Mouse (Mus musculus): ENCODE data around the gene Ehd1.
"Not testable (repeated sequence)": the region's sequence is repeated elsewhere in the genome, so short reads cannot be mapped to it uniquely, and the experiment has no call there.

The Ehd1 gene

DNA sequence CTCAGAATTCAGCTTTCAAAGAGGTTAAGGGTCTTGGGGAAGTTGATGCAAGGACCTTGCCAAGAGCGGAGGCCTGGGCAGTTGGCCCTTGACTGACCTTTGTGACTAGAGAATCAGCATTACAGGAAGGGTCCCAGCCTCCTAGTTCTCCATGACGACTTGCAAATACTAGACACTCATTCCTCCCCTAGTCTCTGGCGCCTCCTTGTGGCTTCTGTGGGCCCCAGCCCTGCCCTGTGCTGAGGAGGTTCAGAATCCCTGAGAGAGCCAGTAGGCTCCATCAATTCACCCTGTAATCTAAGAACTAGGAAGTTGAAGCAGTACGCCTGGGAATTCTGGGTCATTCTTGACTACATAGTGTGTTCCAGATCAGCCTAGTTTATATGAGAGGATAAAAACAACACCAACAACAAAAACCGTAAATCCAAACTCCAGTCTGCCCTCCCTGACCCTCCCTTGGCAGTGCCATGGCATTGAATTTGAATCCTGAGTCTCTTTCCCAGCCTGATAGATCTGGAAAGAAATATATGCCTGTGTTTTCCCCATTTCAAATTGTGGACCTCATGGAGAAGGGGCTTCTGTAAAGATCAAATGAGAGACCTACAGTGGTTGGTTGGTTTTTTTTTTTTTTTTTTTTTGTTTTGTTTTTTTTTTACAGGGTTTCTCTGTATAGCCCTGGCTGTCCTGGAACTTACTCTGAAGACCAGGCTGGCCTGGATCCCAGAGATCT is 28.4 kb downstream of the Ehd1 start:
- peak; percentile 92 for DNase-seq

DNA sequence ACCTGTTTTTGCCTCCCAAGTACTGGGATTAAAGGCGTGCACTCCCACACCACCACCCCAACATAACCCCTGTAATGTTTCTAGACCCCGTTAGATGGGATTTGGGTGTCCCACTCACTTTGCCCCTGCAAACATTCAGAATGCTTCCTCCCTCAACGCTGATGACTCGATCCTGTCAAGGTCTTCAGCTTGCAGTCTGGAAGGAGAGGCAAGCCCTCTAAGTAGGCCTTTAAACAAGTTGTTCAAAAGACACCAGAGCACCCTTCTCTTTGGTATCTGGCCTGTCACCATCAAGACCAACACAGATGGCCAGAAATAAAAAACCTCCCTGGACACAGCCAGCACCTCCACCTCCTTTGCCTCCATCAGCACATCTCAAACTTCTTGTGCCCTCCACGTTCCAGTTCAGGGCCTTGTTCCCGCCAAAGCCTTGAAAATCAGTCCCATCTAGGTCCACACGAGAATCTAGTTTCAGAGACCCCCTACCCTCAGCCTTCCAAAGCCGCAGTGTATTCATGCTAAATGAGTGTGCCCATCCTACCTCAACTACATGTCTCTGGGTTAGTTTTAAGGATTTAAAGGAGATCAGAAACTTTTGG is 29.1 kb downstream of the Ehd1 start:
- DNase-seq = no peak

DNA sequence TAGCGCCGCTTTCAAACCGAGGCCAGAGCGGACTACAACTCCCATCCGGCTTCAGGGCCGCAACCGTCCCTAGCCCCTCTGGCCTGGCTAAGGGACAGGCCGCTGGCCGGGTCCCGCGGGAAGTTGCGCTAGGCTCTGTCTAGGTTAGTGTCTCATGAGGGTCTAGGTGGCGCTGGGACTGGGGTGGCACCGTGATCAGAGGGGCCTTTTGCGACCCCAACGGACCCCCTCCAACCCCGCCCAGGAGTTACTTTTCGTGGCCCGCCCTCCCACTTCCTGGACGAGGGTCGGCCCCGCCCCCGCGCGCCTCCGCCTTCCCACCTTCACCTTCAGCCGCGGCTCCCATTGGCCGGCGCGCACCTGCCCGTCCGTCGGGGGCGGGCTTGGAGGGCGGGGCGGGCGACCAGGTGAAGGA is 29.6 kb downstream of the Ehd1 start, which contains the start of gene Cdc42bpg:
TSS of gene Cdc42bpg (plus strand) at position 320 of the 415 bp plus-strand sequence.
- peak; percentile 95 for DNase-seq

DNA sequence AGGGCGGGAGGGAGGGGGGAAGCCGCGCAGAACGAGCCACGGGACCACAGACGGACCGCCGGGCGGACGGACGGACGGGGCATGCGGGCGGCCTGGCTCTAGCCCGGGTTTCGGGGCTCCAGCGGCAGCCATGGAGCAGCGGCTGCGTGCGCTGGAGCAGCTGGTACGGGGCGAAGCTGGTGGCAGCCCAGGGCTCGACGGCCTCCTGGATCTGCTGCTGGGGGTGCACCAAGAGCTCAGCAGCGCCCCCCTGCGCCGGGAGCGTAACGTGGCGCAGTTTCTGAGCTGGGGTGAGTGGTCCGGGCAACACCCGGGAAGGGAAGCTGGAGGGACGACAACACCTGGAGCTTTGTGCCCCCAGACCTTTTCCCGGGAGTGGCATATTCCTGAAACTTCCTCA is 30.1 kb downstream of the Ehd1 start:
- peak; percentile 88 for DNase-seq

DNA sequence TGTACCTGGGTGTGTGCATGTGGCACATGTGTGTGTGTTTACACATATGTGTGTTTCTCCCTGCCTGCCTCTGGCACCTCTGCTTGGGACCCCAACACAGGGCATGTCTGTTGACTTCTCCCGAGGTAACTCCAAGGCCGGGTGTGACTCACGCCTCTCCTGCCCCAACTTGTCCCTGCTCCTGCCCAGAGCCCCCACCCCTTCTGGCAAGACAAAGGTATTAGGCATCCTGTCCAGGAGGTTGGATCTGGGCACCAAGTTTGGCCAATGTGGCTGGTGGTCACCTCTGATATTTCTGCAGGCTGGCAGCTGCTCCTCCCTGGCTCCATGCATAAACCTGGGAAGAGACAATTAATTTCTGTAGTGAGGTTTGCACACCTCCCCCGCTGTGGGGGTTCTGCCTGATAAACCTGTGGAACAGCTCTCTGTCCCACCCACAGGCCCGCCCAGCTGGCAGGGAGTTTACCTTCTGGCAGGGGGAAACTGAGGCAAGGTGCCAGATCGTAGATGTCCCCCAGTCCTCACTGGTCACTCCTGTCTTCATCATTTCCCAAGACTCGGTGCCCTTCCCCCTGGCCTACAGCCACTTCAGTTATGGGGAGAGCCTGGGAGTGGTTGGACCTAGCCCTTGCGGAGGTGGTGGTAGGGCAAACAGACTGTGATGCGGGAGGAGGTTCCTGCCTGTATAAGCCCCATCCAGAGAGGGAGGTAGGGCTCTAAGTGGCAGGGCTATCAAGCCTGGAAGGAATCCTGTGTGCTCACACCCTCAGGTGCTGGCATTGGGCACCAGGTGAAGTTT is 31.4 kb downstream of the Ehd1 start:
- DNase-seq = peak; percentile 79

DNA sequence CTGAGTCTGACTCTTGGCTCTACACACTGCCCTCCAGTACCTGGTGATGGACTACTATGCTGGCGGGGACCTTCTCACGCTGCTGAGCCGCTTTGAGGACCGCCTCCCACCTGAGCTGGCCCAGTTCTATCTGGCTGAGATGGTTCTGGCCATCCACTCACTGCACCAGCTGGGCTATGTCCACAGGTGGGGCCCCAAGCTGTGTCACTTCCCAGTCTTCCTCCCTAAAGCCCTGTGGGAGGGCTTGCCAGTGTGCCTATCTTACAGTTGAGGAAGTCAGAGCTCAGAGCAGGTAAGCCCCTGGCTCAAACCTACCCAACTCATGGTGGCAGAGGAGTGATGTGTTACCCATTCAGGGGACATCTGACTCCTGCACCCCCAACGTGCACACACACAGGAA is 33.7 kb downstream of the Ehd1 start:
- DNase-seq = no peak

DNA sequence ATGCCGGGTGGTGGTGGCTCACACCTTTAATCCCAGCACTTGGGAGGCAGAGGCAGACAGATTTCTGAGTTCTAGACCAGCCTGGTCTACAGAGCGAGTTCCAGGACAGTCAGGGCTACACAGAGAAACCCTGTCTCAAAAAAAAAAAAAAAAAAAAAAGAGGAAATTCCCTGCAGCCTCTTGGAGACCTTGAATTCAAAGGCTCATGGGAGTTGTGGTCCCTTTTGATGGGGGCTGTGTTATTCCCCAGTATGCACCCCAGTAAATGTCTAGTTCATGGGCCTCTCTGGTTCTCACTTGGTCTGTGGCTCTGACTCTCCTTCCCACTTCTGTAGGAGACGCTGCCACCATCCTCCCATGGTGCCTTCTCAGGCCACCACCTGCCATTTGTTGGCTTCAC is 35.3 kb downstream of the Ehd1 start:
- not testable (repeated sequence) for DNase-seq

DNA sequence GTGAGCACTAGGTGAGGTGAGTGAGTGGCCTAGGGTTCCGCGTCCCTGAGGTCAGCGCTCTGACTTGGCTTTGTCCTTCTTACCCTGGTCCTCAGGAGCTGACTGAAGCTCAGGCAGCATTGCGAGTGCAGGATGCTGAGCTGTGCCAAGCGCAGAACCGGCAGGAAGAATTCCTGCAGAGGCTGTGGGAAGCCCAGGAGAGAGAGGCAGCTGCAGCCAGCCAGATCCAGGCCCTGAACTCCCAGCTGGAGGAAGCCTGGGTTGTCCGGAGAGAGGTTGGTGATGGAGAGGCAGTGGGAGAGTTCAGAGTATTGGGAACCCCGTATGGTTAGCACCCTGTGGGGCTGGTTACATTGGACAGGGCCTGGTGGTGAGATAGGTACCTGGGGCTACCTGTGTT is 37.3 kb downstream of the Ehd1 start:
- no peak for DNase-seq

DNA sequence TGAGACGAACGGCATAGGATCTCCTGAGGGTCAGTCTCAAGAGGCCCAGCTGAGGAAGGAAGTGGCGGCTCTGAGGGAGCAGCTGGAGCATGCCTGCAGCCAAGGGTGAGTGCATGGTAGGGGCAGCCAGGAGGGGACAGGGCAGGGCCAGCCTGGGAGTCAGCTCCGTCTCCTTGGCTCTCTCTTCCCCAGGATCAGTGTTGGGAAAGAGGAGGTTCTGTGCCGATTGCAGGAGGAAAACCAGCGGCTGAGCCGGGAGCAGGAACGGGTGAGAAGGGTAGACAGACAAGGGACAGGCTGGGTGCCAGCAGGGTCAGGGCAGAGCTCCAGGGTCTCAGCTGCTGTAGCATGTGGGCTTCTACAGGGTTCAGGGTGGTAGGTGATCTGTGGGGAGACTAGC is 38.0 kb downstream of the Ehd1 start:
- DNase-seq = no peak

DNA sequence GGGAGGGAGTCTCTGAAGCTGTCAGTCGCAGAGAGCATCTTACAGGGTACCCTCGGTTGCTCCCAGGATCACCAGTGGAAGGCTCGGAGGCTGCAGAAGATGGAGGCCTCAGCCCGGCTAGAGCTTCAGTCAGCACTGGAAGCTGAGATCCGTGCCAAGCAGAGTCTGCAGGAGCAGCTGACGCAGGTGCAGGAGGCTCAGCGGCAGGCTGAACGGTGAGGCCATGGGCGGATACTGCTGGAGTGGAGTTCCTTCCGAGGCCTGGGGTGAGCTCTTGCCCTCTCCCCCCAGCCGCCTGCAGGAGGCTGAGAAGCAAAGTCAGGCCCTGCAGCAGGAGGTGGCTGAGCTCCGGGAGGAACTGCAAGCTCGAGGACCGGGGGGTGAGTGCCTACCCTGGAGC is 39.0 kb downstream of the Ehd1 start:
- no peak for DNase-seq

DNA sequence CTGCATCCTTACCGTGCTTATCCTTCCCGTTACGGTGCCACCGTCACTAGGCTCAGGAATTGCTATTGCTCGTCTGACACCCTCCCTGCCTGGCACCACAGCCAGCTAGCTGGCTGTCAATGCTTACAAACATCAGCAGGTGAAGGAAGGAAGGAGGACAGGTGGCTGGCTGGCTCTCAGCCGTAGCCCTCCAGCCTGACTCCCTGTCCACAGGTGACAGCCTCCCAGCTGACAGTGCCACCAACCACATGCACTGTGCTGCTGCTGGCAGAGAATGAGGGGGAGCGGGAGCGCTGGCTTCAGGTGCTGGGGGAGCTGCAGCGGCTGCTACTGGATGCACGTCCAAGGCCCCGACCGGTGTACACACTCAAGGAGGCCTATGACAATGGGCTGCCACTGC is 41.6 kb downstream of the Ehd1 start:
- DNase-seq = no peak

DNA sequence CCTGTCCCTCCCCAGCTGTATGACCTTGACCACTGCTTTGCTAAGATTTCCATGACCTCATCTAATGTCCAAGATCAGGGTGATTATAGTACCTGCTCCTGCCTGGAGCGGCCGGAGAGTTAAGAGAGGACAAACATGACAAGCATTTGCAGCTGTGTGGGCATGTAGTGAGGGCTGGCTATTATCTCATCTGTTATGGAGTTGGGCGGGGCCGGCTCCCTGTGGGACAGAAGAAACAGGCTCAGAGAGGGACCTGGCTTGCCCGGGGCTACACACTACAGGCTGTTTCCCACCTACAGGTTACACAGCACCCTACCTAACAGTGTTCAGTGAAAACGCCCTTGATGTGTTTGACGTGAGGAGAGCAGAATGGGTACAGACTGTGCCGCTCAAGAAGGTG is 44.8 kb downstream of the Ehd1 start:
- no peak for DNase-seq

DNA sequence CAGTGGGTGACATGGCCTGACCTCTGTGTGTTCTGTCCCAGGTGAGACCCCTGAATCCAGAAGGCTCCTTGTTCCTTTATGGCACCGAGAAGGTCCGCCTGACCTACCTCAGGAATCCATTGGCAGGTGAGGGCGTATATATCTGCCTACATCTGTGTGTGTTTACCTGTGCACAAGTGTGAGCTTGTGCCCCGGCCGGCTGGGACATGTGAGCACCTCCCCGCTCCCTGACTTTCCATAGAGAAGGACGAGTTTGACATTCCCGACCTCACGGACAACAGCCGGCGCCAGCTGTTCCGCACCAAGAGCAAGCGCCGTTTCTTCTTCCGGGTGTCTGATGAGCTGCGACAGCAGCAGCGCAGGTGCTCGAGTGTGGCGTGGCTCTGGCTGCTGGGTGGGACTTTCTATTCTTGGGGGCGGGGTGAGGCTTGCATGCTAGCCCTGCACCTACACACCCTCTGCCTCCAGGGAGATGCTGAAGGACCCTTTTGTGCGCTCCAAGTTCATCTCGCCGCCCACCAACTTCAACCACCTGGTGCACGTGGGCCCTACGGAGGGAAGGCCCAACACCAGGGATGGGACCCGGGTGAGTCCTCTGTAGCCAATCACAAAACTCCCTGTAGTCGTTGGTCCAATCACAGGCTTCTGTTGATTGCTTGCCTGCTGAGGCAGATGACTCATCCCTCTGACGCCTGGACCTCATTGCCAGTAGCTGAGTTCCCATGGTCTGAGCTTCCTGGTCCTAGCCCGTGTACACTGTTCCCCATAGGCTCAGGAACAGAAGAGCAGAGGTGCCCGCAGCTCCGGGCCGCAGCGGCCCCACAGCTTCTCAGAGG is 45.5 kb downstream of the Ehd1 start:
- DNase-seq = peak; percentile 63

DNA sequence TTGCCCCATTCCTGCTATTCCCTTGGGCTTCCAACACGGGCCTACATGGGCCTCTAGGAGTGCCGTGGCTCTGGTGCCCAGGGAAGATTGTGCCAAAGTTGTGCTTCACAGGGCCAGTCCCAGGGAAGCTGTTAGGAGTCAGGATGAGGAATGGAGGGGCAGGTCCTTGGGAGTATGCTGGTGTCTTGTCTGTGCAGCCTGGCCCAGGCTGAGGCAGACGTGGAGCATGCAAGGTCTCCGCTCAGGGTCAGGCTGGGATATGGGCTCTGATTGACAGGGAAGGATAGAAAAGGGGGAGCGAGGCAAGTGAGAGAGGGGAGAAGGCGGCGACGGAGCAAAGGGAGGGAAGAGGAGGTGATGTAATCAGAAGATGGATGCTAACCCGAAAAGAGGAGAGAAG is 48.2 kb downstream of the Ehd1 start:
- DNase-seq = no peak

DNA sequence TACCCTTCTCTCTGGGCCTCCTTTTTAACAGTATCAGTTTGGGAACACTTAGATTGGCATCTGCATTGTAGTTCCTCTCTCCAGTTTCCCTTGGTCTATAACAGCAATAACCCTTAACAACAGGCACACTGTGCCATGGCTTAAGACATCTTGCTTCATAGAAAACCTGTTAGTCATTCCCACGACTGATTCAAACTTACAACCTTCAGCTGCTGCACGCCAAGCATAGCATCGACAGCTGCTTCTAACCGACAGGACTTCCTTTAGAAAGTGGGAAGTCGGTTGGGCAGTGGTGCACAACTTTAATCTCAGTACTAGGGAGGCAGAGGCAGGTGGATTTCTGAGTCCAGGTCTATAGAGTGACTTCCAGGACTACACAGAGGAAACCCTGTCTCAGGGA is 54.7 kb downstream of the Ehd1 start:
- no peak for DNase-seq

DNA sequence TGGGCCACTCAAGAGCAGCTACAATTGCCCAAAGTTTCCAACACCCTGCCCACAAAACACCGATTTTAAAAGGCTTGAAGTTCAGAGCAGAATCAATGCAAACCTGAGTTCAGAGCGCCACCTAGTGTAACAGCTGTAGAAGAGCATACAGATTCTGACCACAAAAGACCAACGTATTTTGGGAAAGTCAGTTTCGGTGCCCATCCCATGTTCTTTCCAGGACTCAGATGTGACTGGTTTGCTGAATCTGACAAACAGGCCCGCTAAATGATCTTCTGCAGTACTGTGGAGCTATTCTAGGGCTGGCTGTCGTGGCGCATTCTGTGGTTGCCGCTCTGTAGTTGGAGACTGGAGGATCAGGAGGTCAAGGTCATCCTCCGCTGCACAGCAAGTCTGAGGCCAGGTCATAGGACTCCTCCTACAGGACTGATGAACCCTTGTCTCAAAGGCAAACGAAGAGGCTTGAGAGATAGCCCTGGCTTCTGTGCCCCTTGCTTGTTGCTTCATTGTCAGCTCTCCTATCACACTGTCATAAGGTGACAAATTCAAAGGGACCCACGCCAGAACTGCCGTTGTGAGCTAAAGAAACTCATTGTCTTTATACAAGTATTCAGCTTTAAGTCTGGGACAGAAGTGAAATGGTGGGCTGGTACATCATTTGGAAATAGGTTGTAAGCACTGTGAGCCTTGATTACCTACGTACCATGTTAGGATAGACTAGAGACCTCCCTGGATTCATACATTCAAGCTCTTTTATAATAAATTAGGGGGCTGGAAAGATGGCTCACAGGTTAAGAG is 55.4 kb downstream of the Ehd1 start:
- DNase-seq = peak; percentile 62

DNA sequence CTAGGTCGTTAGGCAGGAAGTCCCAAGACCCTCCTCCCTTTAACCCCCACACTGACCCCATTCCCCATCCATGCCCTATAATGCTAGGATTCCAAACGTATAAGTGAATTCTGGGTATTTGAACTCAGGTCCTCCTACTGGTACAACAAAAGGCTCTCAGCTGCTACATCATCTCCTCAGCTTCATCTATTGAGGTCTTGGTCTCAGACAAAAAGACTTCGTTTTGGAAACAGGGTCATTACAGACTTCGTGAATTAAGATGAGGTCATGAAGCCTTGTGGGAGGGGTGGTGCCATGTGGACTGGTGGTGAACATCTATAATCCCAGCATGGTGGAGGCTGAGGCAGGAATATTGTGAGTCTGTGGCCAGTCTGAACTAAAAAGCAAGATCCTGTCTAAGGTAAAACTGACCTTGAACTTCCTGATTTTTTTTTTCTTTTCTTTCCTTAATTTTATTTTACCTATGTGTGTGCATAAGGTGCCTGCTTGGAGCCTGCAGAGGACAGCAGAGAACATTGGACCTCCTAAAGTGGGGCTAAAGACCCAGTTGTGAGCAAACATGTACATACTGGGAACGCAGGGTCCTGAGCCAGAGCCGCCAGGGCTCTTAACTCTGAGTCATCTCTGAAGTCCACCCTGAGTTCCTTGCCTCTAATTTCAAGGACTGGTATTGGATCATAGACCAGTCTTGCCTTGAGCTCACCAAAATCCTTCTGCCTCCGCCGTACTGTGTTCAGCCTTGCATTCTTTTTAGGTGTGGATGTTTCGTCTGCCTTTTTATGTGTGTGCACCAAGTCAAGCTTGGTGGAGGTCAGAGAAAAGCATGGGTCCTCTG is 57.5 kb downstream of the Ehd1 start:
- no peak for DNase-seq

DNA sequence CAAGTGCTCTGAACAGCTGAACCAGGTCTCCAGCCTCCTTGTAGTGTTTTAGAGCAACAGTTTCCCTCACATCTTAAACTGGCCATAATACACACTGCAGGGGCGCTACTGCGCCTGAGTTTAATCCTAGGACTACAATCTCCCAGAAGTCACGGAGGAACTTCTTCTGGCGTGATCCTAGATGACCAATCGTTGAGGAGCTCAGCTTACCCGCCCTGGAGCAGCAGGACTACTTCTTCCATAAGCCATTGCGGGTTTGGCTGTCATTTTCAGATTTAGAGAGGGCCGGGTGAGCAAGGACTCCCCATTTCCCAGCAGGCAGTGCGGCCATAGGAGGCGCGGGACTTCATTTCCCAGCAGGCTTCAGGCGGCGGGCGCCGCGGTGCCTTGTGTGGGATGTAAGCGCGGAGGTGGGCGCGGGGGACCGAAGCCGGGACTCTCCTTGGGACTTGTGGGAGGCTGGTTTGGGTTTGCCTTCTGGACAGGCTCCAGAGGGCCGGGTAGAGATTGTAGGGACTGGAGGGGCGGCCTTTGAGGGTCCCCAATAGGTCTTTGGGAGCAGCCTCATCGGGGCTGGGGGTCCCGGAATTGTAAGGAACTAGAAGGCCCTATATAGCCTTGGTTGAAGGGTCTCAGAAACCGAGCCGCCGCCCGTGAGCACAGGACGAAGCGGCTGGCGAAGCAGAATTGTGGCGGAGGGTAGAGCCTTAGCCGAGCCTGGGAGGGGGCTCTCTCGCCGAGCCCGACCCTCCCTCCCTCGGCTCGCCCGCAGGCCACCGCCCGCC is 58.3 kb downstream of the Ehd1 start, which contains the start of gene Men1:
TSS of gene Men1 (plus strand) at position 307 of the 785 bp plus-strand sequence.
- peak; percentile 97 for DNase-seq

DNA sequence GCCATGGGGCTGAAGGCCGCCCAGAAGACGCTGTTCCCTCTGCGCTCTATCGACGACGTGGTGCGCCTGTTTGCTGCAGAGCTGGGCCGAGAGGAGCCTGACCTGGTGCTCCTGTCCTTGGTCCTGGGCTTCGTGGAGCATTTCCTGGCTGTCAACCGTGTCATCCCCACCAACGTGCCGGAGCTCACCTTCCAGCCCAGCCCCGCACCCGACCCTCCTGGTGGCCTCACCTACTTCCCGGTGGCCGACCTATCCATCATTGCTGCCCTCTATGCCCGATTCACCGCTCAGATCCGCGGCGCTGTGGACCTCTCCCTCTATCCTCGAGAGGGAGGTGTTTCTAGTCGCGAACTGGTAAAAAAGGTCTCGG is 58.9 kb downstream of the Ehd1 start:
- DNase-seq = peak; percentile 26

DNA sequence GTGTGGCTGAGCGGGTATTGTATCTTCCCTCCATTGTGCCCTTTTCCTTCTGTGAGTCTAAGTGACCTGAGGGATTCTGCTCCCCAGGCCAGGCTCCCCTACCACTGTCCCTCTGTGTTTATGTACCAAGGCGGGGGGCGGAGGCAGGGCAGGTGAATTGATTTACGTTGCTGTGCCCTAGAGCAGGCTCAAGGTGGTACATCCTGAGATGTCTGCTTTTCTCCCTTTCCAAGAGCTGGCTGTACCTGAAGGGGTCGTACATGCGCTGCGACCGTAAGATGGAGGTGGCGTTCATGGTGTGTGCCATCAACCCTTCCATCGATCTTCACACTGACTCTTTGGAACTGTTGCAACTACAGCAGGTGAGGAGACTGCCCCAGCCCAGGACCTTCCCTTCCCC is 60.4 kb downstream of the Ehd1 start:
- DNase-seq = no peak

All from lung, postnatal 36 days (tissue).